Mouse (Mus musculus): ENCODE results near the gene Glrx3. TPM values are rescaled to one million over a fixed set of nuclear protein-coding genes. Genes with fewer than 3 reads are reported as not detected.
"Not testable (repeated sequence)": the region's sequence is repeated elsewhere in the genome, so short reads cannot be mapped to it uniquely, and the experiment has no call there.

Gene Glrx3
- total and polyA plus RNA-seq, 3 experiments, result 182 to 372 (median 279) TPM

DNA sequence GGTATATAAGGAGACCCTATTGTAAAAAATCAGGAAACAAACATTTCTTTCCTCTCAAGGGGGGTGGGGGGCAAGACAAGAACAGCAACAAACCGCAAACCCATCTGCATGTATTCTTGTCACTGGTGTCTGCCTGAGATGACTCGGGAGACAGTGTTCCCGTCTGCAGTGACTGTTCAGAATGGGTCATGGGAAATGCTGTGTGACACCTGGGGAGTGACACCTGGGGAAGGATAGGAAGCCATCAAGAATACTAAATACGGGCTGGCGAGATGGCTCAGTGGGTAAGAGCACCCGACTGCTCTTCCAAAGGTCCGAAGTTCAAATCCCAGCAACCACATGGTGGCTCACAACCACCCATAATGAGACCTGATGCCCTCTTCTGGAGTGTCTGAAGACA, 1.5 kb downstream of the Glrx3 start:
- H3K27me3 ChIP-seq (replicated peaks); H3K9me3 ChIP-seq (replicated peaks; ENCODE audit: low read length); dilution Hi-C loops (cut with MboI; ENCODE audit: extremely low pct_ligation_motif_present, extremely low pct_unique_long_range_greater_than_20kb, low sequenced_read_pairs): not testable (repeated sequence)
- Histone ChIP-seq H3K79me2 (replicated peaks; ENCODE audit: control insufficient read depth, extremely low read depth, insufficient read depth, poor library complexity, severe bottlenecking) (peaks cover 56% of the 10 kb centered on the region), H3K27ac (ENCODE audit: insufficient read depth, low read depth) (peak overlapping the region; percentile 81), H3K36me3 (replicated peaks in 1 of 2; ENCODE audit: control insufficient read depth in 1 of 2, insufficient read depth in 1 of 2, low read length in 1 of 2) (peaks cover 6 to 33% of the 10 kb centered on the region in 2 experiments), H3K9ac (ENCODE audit: insufficient read depth, low read depth) (peak overlapping the region; percentile 82; the same call in 1 of the 2 replicates), H3K4me3 (replicated peaks in 1 of 3; ENCODE audit: low read depth in 2 of 3, low read length in 2 of 3, poor library complexity in 1 of 3) (peak overlapping the region; percentile 80 to 91 (median 90)), H3K4me1 (ENCODE audit: control insufficient read depth in 1 of 2, insufficient read depth in 2 of 2) (peaks cover 8 to 37% of the 10 kb centered on the region in 2 experiments), H3K4me2 (ENCODE audit: insufficient read depth, low read depth, poor library complexity, severe bottlenecking) (peak overlapping the region; percentile 79)
- in situ Hi-C loops (cut with MboI; ENCODE audit: low pct_ligation_motif_present, low pct_unique_long_range_greater_than_20kb, low sequenced_read_pairs), result loop anchor here (25.0 kb wide), 1 partner anchor 552 kb away; the partner anchor contains the start of gene Mgmt
- DNase-seq (ENCODE audit: extremely low read depth), result peak; percentile 53
- TF ChIP-seq TBP (conservative IDR thresholded peaks at IDR 0.05; ENCODE audit: low read depth, low read length), result peak; percentile 89
- peak; percentile 9; the same call in 1 of the 2 replicates for TF ChIP-seq EP300 (IDR thresholded peaks at IDR 0.05; ENCODE audit: low read length)
- 0 out of 2 replicates have a peak, but pooled peaks have one; percentile 30 for TF ChIP-seq ELF1 (IDR thresholded peaks at IDR 0.05; ENCODE audit: low read depth, low read length)
- 0 out of 2 replicates have a peak, but pooled peaks have one; percentile 18 for TF ChIP-seq MAX (IDR thresholded peaks at IDR 0.05; ENCODE audit: low read length)
- 0 out of 2 replicates have a peak, but pooled peaks have one; percentile 30 for TF ChIP-seq IRF4 (IDR thresholded peaks at IDR 0.05; ENCODE audit: low read depth, low read length)
- TF ChIP-seq CHD1 (IDR thresholded peaks at IDR 0.05; ENCODE audit: low read depth, low read length), result peak; percentile 33; the same call in 1 of the 2 replicates
- peak; percentile 54 for TF ChIP-seq TCF12 (IDR thresholded peaks at IDR 0.05; ENCODE audit: low read depth, low read length)

DNA sequence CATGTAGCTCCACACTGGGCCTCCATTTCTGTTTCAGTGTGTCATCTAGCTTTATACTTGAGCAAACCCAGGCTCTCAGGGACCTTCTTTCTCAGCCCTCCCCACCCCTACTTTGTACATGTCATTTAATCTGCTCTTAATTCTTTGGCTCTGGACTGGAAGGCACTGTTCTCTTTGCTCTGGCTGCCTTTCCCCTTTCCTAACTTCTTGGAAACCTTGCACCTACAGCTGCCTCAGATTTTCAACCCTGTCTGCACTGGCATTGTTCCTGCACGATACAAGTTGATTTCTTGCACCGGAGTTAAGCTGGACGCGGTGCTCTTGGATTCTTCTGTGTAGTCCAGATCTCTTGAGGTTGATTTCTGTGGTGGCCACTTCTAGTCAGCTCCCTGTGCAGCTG, 5.5 kb downstream of the Glrx3 start:
- H3K9ac ChIP-seq (ENCODE audit: insufficient read depth, low read depth), result no peak overlapping the region
- H3K27ac ChIP-seq (ENCODE audit: insufficient read depth, low read depth), result no peak overlapping the region
- peaks cover 82% of the 10 kb centered on the region for H3K79me2 ChIP-seq (replicated peaks; ENCODE audit: control insufficient read depth, extremely low read depth, insufficient read depth, poor library complexity, severe bottlenecking)
- no peaks in the 10 kb centered on the region for H3K27me3 ChIP-seq (replicated peaks)
- H3K36me3 ChIP-seq (replicated peaks in 1 of 2; ENCODE audit: control insufficient read depth in 1 of 2, insufficient read depth in 1 of 2, low read length in 1 of 2), result peaks cover 24 to 65% of the 10 kb centered on the region in 2 experiments
- no peak for DNase-seq (ENCODE audit: extremely low read depth)
- in situ Hi-C loops (cut with MboI; ENCODE audit: low pct_ligation_motif_present, low pct_unique_long_range_greater_than_20kb, low sequenced_read_pairs), result loop anchor here (25.0 kb wide), 1 partner anchor 556 kb away; the partner anchor contains the start of gene Mgmt
- no peak overlapping the region for H3K4me2 ChIP-seq (ENCODE audit: insufficient read depth, low read depth, poor library complexity, severe bottlenecking)
- no peak for TF ChIP-seq JUND (conservative IDR thresholded peaks at IDR 0.05; ENCODE audit: low read depth, low read length)
- TF ChIP-seq MAFK (IDR thresholded peaks at IDR 0.05; ENCODE audit: insufficient replicate concordance, low read length), result no peak
- TF ChIP-seq USF1 (IDR thresholded peaks at IDR 0.05; ENCODE audit: low read depth, low read length), result no peak
- no peak for TF ChIP-seq PAX5 (IDR thresholded peaks at IDR 0.05; ENCODE audit: low read length)
- TF ChIP-seq ELF1 (IDR thresholded peaks at IDR 0.05; ENCODE audit: low read depth, low read length), result no peak
- TF ChIP-seq MEF2A (IDR thresholded peaks at IDR 0.05; ENCODE audit: borderline replicate concordance, low read depth, low read length), result no peak
- no peak for TF ChIP-seq MAX (IDR thresholded peaks at IDR 0.05; ENCODE audit: low read length)
- TF ChIP-seq TCF12 (IDR thresholded peaks at IDR 0.05; ENCODE audit: low read depth, low read length), result no peak
- no peak for TF ChIP-seq POLR2A (IDR thresholded peaks at IDR 0.05; ENCODE audit: low read depth, low read length)
- no peak for TF ChIP-seq E2F4 (IDR thresholded peaks at IDR 0.05; ENCODE audit: insufficient replicate concordance, low read depth, low read length)
- TF ChIP-seq CHD1 (IDR thresholded peaks at IDR 0.05; ENCODE audit: low read depth, low read length), result no peak
- no peak for TF ChIP-seq NELFE (IDR thresholded peaks at IDR 0.05; ENCODE audit: low read depth, low read length)
- no peak for TF ChIP-seq RCOR1 (conservative IDR thresholded peaks at IDR 0.05; ENCODE audit: low read depth, low read length)
- no peak for TF ChIP-seq CTCF (conservative IDR thresholded peaks at IDR 0.05 in 1 of 2, IDR thresholded peaks at IDR 0.05 in 1 of 2; ENCODE audit: low read depth in 2 of 2, low read length in 2 of 2)
- no peak for TF ChIP-seq SIN3A (IDR thresholded peaks at IDR 0.05; ENCODE audit: low read length)
- no peak for TF ChIP-seq ZNF384 (IDR thresholded peaks at IDR 0.05; ENCODE audit: low read depth, low read length)
- no peak for TF ChIP-seq GABPA (IDR thresholded peaks at IDR 0.05; ENCODE audit: insufficient replicate concordance, low read depth, low read length)
- H3K4me3 ChIP-seq (replicated peaks in 1 of 3; ENCODE audit: low read depth in 2 of 3, low read length in 2 of 3, poor library complexity in 1 of 3), result no peak overlapping the region
- peaks cover 8 to 28% of the 10 kb centered on the region in 2 experiments for H3K4me1 ChIP-seq (ENCODE audit: control insufficient read depth in 1 of 2, insufficient read depth in 2 of 2)
- H3K9me3 ChIP-seq (replicated peaks; ENCODE audit: low read length), result no peaks in the 10 kb centered on the region
- dilution Hi-C loops (cut with MboI; ENCODE audit: extremely low pct_ligation_motif_present, extremely low pct_unique_long_range_greater_than_20kb, low sequenced_read_pairs), result no loop called here

All from CH12.LX (cell line).